11 mouse cellular contexts compared by ENCODE assay signal in the genomic region with DNA sequence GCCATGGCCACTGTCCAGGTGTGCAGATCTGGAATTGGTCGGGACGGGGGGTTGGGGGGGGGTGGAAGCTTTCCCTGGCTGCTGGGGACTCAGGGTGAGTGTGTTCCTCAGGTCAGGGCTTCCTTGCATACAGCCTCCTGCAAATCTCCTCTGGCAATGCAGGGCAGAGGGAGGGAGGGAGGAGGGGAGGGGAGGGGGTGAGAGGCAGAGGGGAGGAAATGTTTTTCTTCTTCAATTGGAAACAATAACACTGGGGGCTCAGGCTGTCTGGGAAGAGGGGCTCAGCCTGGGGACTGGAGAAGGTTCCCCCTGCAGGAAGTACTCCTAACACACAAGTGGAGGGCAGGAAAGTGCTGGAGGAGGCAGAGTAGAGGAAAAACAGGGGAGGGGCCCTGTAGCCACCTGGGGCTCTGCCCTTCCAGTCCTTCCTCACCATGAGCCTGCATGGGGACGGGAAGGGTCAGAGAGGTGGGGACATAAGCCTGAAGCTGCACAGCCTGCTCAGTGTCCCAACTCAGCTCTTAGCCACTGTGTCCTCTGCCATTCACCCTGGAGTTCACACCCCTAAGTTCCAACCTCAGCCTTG. TPM values are rescaled to one million over a fixed set of nuclear protein-coding genes. Genes with fewer than 3 reads are reported as not detected.
DNase-seq lines count a peak whose midpoint lies in the region; ATAC-seq and TF ChIP-seq lines count a peak whose summit lies in the region.
"Had no signal": no experiment of that assay in that cellular context is flagged by ENCODE, and none has a peak within 500 bp of the region (broad histone marks: within the 10 kb centered on the region; RNA-seq: fewer than 3 reads in every experiment).

No protein-coding gene starts in this region.

- 28% methylated on average over 3 of the region's 3 CpGs for WGBS in kidney, adult 2 months
- WGBS in thymus, adult 2 months = 66% methylated on average over 3 of the region's 3 CpGs
- 20% methylated on average over 3 of the region's 3 CpGs for WGBS in intestine, embryonic 16.5 days

- DNase-seq in kidney, adult 2 months = no peak
- no peak for DNase-seq in kidney, postnatal 14 days
- peak; percentile 4 for DNase-seq in thymus, adult 2 months
- no peak for DNase-seq in thymus, postnatal 14 days
- no peak for DNase-seq in urinary bladder, adult 18-20 months (ENCODE audit: low spot score in 2 of 2)
- DNase-seq: cerebellum, postnatal 14 days had no signal

- H3K4me1 ChIP-seq in kidney, adult 2 months (ENCODE audit: control insufficient read depth, insufficient read depth, low read length) = peaks cover 4% of the 10 kb centered on the region; the same call in 1 of the 2 replicates
- peaks cover 30% of the 10 kb centered on the region for H3K4me1 ChIP-seq in thymus, adult 2 months (replicated peaks; ENCODE audit: control insufficient read depth, insufficient read depth, low read length)
- peaks cover 31% of the 10 kb centered on the region for H3K4me1 ChIP-seq in intestine, embryonic 16.5 days (ENCODE audit: control insufficient read depth, insufficient read depth, low read length)

- H3K27me3 ChIP-seq in kidney, adult 2 months (replicated peaks; ENCODE audit: control insufficient read depth, insufficient read depth, low read length) = no peaks in the 10 kb centered on the region
- H3K27me3 ChIP-seq in thymus, adult 2 months (ENCODE audit: control insufficient read depth, insufficient read depth, low read length) = no peaks in the 10 kb centered on the region
- peaks cover 17% of the 10 kb centered on the region for H3K27me3 ChIP-seq in intestine, embryonic 16.5 days (replicated peaks; ENCODE audit: control insufficient read depth, insufficient read depth, low read length)

- no peak for TF ChIP-seq CTCF in kidney, adult 2 months (conservative IDR thresholded peaks at IDR 0.05; ENCODE audit: insufficient read depth, insufficient read length, low read depth, low read length)
- no peak for TF ChIP-seq CTCF in thymus, adult 2 months (IDR thresholded peaks at IDR 0.05; ENCODE audit: borderline replicate concordance, control insufficient read depth, extremely low read depth, insufficient read depth, low read length, poor library complexity)

- no peak for ATAC-seq in intestine, embryonic 16.5 days
- no peak for ATAC-seq in granulocyte monocyte progenitor cell, adult 5-6 weeks (replicated peaks; ENCODE audit: poor library complexity, severe bottlenecking)
- ATAC-seq: forebrain, embryonic 13.5 days had no signal

- no peaks in the 10 kb centered on the region for H3K9me3 ChIP-seq in intestine, embryonic 16.5 days (ENCODE audit: control insufficient read depth, low read length)
- H3K9me3 ChIP-seq: forebrain, embryonic 13.5 days had no signal

- peak overlapping the region; percentile 4; the same call in 1 of the 2 replicates for H3K27ac ChIP-seq in kidney, adult 2 months (ENCODE audit: insufficient read depth, low read depth, low read length)
- no peak overlapping the region for H3K27ac ChIP-seq in thymus, adult 2 months (ENCODE audit: control insufficient read depth, insufficient read depth, low read length)
- H3K27ac ChIP-seq in intestine, embryonic 16.5 days (ENCODE audit: low read length) = peak overlapping the region; percentile 63

- H3K36me3 ChIP-seq in kidney, adult 2 months (ENCODE audit: control insufficient read depth, insufficient read depth, low read length) = no peaks in the 10 kb centered on the region
- H3K36me3 ChIP-seq in thymus, adult 2 months (ENCODE audit: control insufficient read depth, insufficient read depth, low read length) = no peaks in the 10 kb centered on the region
- H3K36me3 ChIP-seq in intestine, embryonic 16.5 days (ENCODE audit: control insufficient read depth, insufficient read depth, low read length) = no peaks in the 10 kb centered on the region

- no peak overlapping the region for H3K4me2 ChIP-seq in intestine, embryonic 16.5 days (ENCODE audit: low read depth, low read length)
- H3K4me2 ChIP-seq: forebrain, embryonic 13.5 days had no signal

- no peak for TF ChIP-seq POLR2A in kidney, adult 2 months (IDR thresholded peaks at IDR 0.05; ENCODE audit: low read depth, low read length)
- no peak for TF ChIP-seq POLR2A in thymus, adult 2 months (IDR thresholded peaks at IDR 0.05; ENCODE audit: control insufficient read depth, extremely low read depth, insufficient read depth, low read length, poor library complexity)

- no peak overlapping the region for H3K9ac ChIP-seq in intestine, embryonic 16.5 days (ENCODE audit: low read depth, low read length)
- H3K9ac ChIP-seq: forebrain, embryonic 13.5 days had no signal

- no peak overlapping the region for H3K4me3 ChIP-seq in kidney, adult 2 months (ENCODE audit: insufficient read depth, low read depth, low read length)
- H3K4me3 ChIP-seq in thymus, adult 2 months (ENCODE audit: control insufficient read depth, insufficient read depth, low read length) = no peak overlapping the region
- no peak overlapping the region for H3K4me3 ChIP-seq in intestine, embryonic 16.5 days (ENCODE audit: low read length)
- H3K4me3 ChIP-seq: forebrain, embryonic 13.5 days; myocyte had no signal

RNA-seq across cellular contexts. Expression of gene Plxnd1, which starts 3.0 kb away (rescaled TPM):
- 54.2 and 60.2 TPM in 2 replicates for polyA plus RNA-seq in kidney, adult 2 months (2012; rRNA removed)
- polyA plus RNA-seq in thymus, adult 2 months (2012; rRNA removed) = 466 and 519 TPM in 2 replicates
- polyA plus RNA-seq in intestine, embryonic 16.5 days (2015; fragmentation: Nextera tagmentation; extraction: Ambion mirVana) = 18.7 and 19.3 TPM in 2 replicates
- total RNA-seq in granulocyte monocyte progenitor cell, adult 5-6 weeks (2014; fragmentation: Nextera tagmentation) = 29.1 and 38.2 TPM in 2 replicates
- 43.3 and 46.6 TPM in 2 replicates for total RNA-seq in granulocyte monocyte progenitor cell, adult 5-6 weeks (2017)

RNA-seq across cellular contexts. Expression of gene H1foo, which starts 53.1 kb away (rescaled TPM):
- not detected in 2 replicates for polyA plus RNA-seq in kidney, adult 2 months (2012; rRNA removed)
- polyA plus RNA-seq in thymus, adult 2 months (2012; rRNA removed) = 0.71 and 0.81 TPM in 2 replicates
- polyA plus RNA-seq in intestine, embryonic 16.5 days (2015; fragmentation: Nextera tagmentation; extraction: Ambion mirVana) = not detected in 2 replicates
- total RNA-seq in granulocyte monocyte progenitor cell, adult 5-6 weeks (2014; fragmentation: Nextera tagmentation) = not detected in 2 replicates
- not detected in 2 replicates for total RNA-seq in granulocyte monocyte progenitor cell, adult 5-6 weeks (2017)
- total RNA-seq: layer of hippocampus, postnatal 14 days had no signal
- polyA plus RNA-seq: forebrain, embryonic 13.5 days; myocyte had no signal
